Mouse (Mus musculus) liver, adult 2 months (tissue): ENCODE data around the gene Tcl1b1. TPM values are rescaled to one million over a fixed set of nuclear protein-coding genes. Genes with fewer than 3 reads are reported as not detected.
"Not testable (repeated sequence)": the region's sequence is repeated elsewhere in the genome, so short reads cannot be mapped to it uniquely, and the experiment has no call there.

ENCODE experiments used
- DNase-seq: peaks from one replicate; pipeline ENCODE4 v3.0.0-alpha.2; 2011; ENCODE audit warnings: low read depth, low spot score; ENCODE audit errors: extremely low read depth
- H3K27ac ChIP-seq: fragments of 200-500 bp; replicated peaks from 2 replicates; pipeline ENCODE4 v1.5.1; 2012; ENCODE audit warnings: low read depth, mild to moderate bottlenecking, control low read depth, inconsistent platforms, low read length; ENCODE audit not compliant: insufficient read depth
- H3K27me3 ChIP-seq: fragments of 200-500 bp; 2 replicates; pipeline ENCODE4 v1.6.1; 2012; ENCODE audit warnings: mild to moderate bottlenecking, moderate library complexity, low read length, inconsistent platforms; ENCODE audit not compliant: control insufficient read depth, insufficient read depth
- H3K36me3 ChIP-seq: fragments of 200-500 bp; 2 replicates; pipeline ENCODE4 v1.6.1; 2012; ENCODE audit warnings: low read length, inconsistent platforms; ENCODE audit not compliant: control insufficient read depth, insufficient read depth
- H3K4me1 ChIP-seq: fragments of 200-500 bp; 2 replicates; pipeline ENCODE4 v1.6.1; 2011; ENCODE audit warnings: low read length; ENCODE audit not compliant: control insufficient read depth, insufficient read depth
- H3K4me3 ChIP-seq: fragments of 200-500 bp; 2 replicates; pipeline ENCODE4 v1.5.1; 2011; ENCODE audit warnings: low read depth, mild to moderate bottlenecking, control low read depth, low read length, moderate library complexity; ENCODE audit not compliant: insufficient read depth
- H3K79me2 ChIP-seq: fragments of 200-500 bp; 2 replicates; pipeline ENCODE4 v1.6.1; 2012; ENCODE audit warnings: inconsistent platforms, mild to moderate bottlenecking, low read length, moderate library complexity; ENCODE audit not compliant: control insufficient read depth, insufficient read depth
- H3K9ac ChIP-seq: fragments of 200-500 bp; 2 replicates; pipeline ENCODE4 v1.6.1; 2012; ENCODE audit warnings: low read depth, mild to moderate bottlenecking, control low read depth, inconsistent platforms, low read length
- CTCF ChIP-seq: fragments of 200-500 bp; IDR thresholded peaks from 2 replicates; pipeline ENCODE4 v1.5.1; 2011; ENCODE audit warnings: low read depth, low read length, control low read depth
- POLR2A ChIP-seq: fragments of 200-500 bp; IDR thresholded peaks from 2 replicates; pipeline ENCODE4 v1.6.1; 2011; ENCODE audit warnings: low read length, control low read depth; ENCODE audit not compliant: insufficient read depth; ENCODE audit errors: extremely low read depth
- WGBS: fragments of 180-500 bp; shearing (Covaris S2); methylation state at CpG from one replicate; pipeline ENCODE4 v1.1.7; 2018; 5-methylcytosine and 5-hydroxymethylcytosine counted together
- polyA plus RNA-seq: library from polyadenylated mRNA; depleted of rRNA; stranded (reverse); fragments of >200 nt; gene quantifications from 2 replicates; pipeline ENCODE4 v1.2.3, GENCODE M21; 2012
- total RNA-seq: library from RNA; depleted of rRNA; stranded (reverse); fragments of >200 nt; gene quantifications from 2 replicates; pipeline ENCODE4 v1.2.3, GENCODE M21; 2014

The Tcl1b1 gene
- total and polyA plus RNA-seq, 2 experiments: not detected

- no peak overlapping the region for H3K4me3 ChIP-seq
- 80% methylated on average over 2 of the region's 2 CpGs for WGBS
- DNase-seq: no peak
- no peak overlapping the region for H3K27ac ChIP-seq
- no peaks in the 10 kb centered on the region for H3K79me2 ChIP-seq
- H3K27me3 ChIP-seq: no peaks in the 10 kb centered on the region
- H3K4me1 ChIP-seq: no peaks in the 10 kb centered on the region
- H3K36me3 ChIP-seq: no peaks in the 10 kb centered on the region
- H3K9ac ChIP-seq: no peak overlapping the region
- no peak for TF ChIP-seq POLR2A
- no peak for TF ChIP-seq CTCF
Measured at GRCm38 (mm10) chr12:105127607-105128006, 31.9 kb upstream of the Tcl1b1 start.

GRCm38 (mm10) chr12:105129494-105130205 lies 29.8 kb upstream of the Tcl1b1 start:
- WGBS: 61% methylated on average over 3 of the region's 3 CpGs
- not testable (repeated sequence) for H3K79me2 ChIP-seq

GRCm38 (mm10) chr12:105134167-105134566 lies 25.3 kb upstream of the Tcl1b1 start:
- H3K27me3 ChIP-seq, DNase-seq, H3K36me3 ChIP-seq, H3K27ac ChIP-seq, H3K9ac ChIP-seq, H3K4me1 ChIP-seq, H3K4me3 ChIP-seq, H3K79me2 ChIP-seq: not testable (repeated sequence)
- 52% methylated on average over 2 of the region's 2 CpGs for WGBS

More at GRCm38 (mm10) chr12:105129494-105130205, 29.8 kb upstream of the Tcl1b1 start:
- H3K27me3 ChIP-seq, H3K27ac ChIP-seq, DNase-seq, H3K36me3 ChIP-seq, H3K9ac ChIP-seq, H3K4me3 ChIP-seq, H3K4me1 ChIP-seq: not testable (repeated sequence)

- not testable (repeated sequence) for DNase-seq, H3K4me1 ChIP-seq
- 85% methylated on average over 4 of the region's 4 CpGs for WGBS
Measured at GRCm38 (mm10) chr12:105134826-105135225, 24.7 kb upstream of the Tcl1b1 start.

DNA sequence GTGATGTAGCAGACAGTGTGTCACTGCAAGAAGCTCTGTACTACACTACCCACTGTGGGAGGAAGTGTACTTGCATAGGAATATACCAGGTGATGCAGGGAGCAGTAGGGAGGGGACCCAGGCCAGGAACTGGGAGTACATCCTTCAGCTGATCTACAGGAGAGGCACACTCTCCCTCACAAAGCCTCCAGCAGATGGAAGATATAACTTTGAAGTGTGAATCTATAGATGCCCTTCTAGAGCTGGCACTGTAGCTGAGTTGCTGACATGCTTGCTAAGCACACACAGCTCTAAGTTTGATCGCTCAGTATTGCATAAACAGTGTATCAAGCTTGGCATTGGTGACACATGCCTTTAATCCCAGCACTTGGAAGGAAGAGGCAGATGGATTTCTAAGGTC lies 21.8 kb upstream of the Tcl1b1 start:
- H3K79me2 ChIP-seq, DNase-seq, H3K4me3 ChIP-seq, H3K9ac ChIP-seq, H3K36me3 ChIP-seq, H3K27ac ChIP-seq, H3K4me1 ChIP-seq, H3K27me3 ChIP-seq: not testable (repeated sequence)
- 25% methylated on average over 1 of the region's 1 CpGs for WGBS

More at GRCm38 (mm10) chr12:105134826-105135225, 24.7 kb upstream of the Tcl1b1 start:
- not testable (repeated sequence) for H3K27ac ChIP-seq, H3K4me3 ChIP-seq, H3K79me2 ChIP-seq, H3K27me3 ChIP-seq, H3K36me3 ChIP-seq, H3K9ac ChIP-seq

GRCm38 (mm10) chr12:105143096-105143495 lies 16.4 kb upstream of the Tcl1b1 start:
- Histone ChIP-seq H3K4me3 (no peak overlapping the region), H3K9ac (no peak overlapping the region), H3K4me1 (no peaks in the 10 kb centered on the region), H3K36me3 (no peaks in the 10 kb centered on the region), H3K79me2 (no peaks in the 10 kb centered on the region), H3K27me3 (no peaks in the 10 kb centered on the region), H3K27ac (no peak overlapping the region)
- WGBS: 91% methylated on average over 3 of the region's 3 CpGs
- DNase-seq: no peak
- TF ChIP-seq CTCF: no peak
- no peak for TF ChIP-seq POLR2A

DNA sequence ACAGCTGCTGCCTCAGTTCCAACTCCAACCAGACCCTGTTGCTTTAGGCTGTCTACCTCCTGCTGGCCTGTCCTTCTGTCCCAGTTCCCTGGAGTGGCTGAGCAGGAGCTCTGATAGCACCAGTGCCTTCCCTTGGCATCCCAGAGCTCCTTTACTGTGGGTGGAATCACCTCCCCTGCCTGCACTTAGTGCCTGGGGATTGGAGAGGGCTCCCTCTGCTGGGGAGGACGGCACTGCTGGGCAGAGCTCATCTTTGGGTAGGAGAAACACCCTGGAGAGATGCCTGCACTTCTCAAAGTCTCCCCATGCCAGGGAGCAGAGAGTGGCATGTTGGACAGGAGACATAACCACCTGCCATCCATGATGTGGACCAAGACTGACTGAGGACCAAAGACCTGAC lies 14.6 kb upstream of the Tcl1b1 start:
- H3K27me3 ChIP-seq, H3K4me3 ChIP-seq, H3K4me1 ChIP-seq, H3K79me2 ChIP-seq, H3K9ac ChIP-seq, H3K36me3 ChIP-seq, DNase-seq, H3K27ac ChIP-seq: not testable (repeated sequence)
- WGBS: 39% methylated on average over 1 of the region's 1 CpGs
